Mouse (Mus musculus) embryonic facial prominence, embryonic 14.5 days (tissue): ENCODE data around the gene Golim4. TPM values are rescaled to one million over a fixed set of nuclear protein-coding genes. Genes with fewer than 3 reads are reported as not detected.
"Not testable (repeated sequence)": the region's sequence is repeated elsewhere in the genome, so short reads cannot be mapped to it uniquely, and the experiment has no call there.

Experiments
- ATAC-seq: fragments of 200-750 bp; cut with Nextera tagmentation; 2 replicates; pipeline ENCODE4 v1.8.0; 2017; ENCODE audit warnings: low read depth, moderate number of reproducible peaks, moderate TSS enrichment
- DNase-seq: peaks from one replicate; pipeline ENCODE4 v3.0.0-alpha.2; 2015; ENCODE audit warnings: low spot score
- H3K27ac ChIP-seq: fragments of 300-500 bp; sonication (generic); replicated peaks from 2 replicates; pipeline ENCODE4 v1.5.1; 2014; ENCODE audit warnings: low read depth, mild to moderate bottlenecking, low read length, moderate library complexity
- H3K27me3 ChIP-seq: fragments of 300-500 bp; sonication (generic); replicated peaks from 2 replicates; pipeline ENCODE4 v1.6.1; 2014; ENCODE audit warnings: low read length; ENCODE audit not compliant: control insufficient read depth, insufficient read depth
- H3K36me3 ChIP-seq: fragments of 300-500 bp; sonication (generic); 2 replicates; pipeline ENCODE4 v1.6.1; 2014; ENCODE audit warnings: low read length, mixed read lengths; ENCODE audit not compliant: control insufficient read depth, insufficient read depth
- H3K4me1 ChIP-seq: fragments of 300-500 bp; sonication (generic); 2 replicates; pipeline ENCODE4 v1.6.1; 2014; ENCODE audit warnings: antibody characterized with exemption, low read length; ENCODE audit not compliant: control insufficient read depth, insufficient read depth
- H3K4me2 ChIP-seq: fragments of 300-500 bp; sonication (generic); 2 replicates; pipeline ENCODE4 v1.6.1; 2014; ENCODE audit warnings: low read depth, mild to moderate bottlenecking, low read length, moderate library complexity, mixed read lengths
- H3K4me3 ChIP-seq: fragments of 300-500 bp; sonication (generic); 2 replicates; pipeline ENCODE4 v1.5.1; 2014; ENCODE audit warnings: low read depth, mild to moderate bottlenecking, low read length
- H3K9ac ChIP-seq: fragments of 300-500 bp; sonication (generic); 2 replicates; pipeline ENCODE4 v1.6.1; 2014; ENCODE audit warnings: low read depth, mild to moderate bottlenecking, low read length, moderate library complexity, mixed read lengths
- H3K9me3 ChIP-seq: fragments of 300-500 bp; sonication (generic); 2 replicates; pipeline ENCODE4 v1.6.1; 2016; ENCODE audit warnings: low read length; ENCODE audit not compliant: control insufficient read depth
- WGBS: fragments of 180-500 bp; shearing (Covaris S2); extraction: QIAGEN DNeasy Blood & Tissue Kit; methylation state at CpG from one replicate; pipeline ENCODE4 v1.1.7; 2014; 5-methylcytosine and 5-hydroxymethylcytosine counted together
- polyA plus RNA-seq: library from polyadenylated mRNA; unstranded; fragments of >200 nt; fragmentation: Nextera tagmentation; extraction: Ambion mirVana; gene quantifications from 2 replicates; pipeline ENCODE4 v1.2.1, GENCODE M21; 2014

The Golim4 gene
- polyA plus RNA-seq: 57.4 and 58.0 TPM in 2 replicates

DNA sequence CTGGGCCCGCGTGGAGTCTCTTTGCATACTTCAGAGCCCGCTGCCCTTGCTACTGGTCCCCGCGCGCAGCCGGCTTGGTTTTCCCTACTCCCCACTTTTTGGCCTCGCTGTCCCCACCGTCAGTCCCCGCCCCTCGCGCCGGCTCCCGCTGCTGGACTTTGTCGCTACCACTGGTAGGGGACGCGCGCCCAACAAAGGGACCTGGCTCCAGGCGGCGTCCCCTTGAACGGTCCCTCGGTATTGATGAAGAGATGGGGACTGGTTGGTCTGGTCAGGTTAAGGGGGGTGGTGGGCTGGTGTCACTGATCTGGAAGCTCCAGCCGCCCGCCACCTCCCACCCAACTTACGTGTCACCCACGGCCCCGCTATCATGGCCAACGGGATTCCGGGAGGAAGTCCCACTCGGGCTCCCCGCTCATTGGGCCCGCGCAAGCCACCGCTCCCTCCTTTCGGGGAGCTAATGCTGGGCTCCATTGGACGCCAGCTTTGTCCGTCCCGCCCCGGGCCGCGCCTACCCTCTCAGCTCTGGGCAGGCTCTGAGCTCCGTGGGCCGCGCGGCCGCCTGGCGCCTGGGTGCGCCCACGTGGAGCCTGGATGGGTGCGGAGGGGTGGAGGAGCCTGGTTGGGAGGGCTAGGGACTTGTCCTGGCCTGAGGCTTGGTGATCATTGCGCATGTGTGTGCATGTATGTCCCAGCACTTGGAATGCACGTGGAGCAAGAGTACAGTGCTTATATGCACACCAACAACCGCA lies at the start of gene Golim4:
Gene Golim4, minus strand, starts transcription at position 399 of the 752 bp plus-strand sequence.
- Histone ChIP-seq H3K27me3 (no peaks in the 10 kb centered on the region), H3K4me1 (peaks cover 24% of the 10 kb centered on the region), H3K4me2 (peak within 1 kb of the TSS; percentile 85), H3K27ac (peak within 1 kb of the TSS; percentile 87), H3K9ac (peak within 1 kb of the TSS; percentile 84), H3K36me3 (no peaks in the 10 kb centered on the region), H3K9me3 (no peaks in the 10 kb centered on the region), H3K4me3 (peak within 1 kb of the TSS; percentile 83)
- peak; percentile 98 for DNase-seq
- 0% methylated on average over 37 of the region's 53 CpGs for WGBS
- ATAC-seq: peak; percentile 100

DNA sequence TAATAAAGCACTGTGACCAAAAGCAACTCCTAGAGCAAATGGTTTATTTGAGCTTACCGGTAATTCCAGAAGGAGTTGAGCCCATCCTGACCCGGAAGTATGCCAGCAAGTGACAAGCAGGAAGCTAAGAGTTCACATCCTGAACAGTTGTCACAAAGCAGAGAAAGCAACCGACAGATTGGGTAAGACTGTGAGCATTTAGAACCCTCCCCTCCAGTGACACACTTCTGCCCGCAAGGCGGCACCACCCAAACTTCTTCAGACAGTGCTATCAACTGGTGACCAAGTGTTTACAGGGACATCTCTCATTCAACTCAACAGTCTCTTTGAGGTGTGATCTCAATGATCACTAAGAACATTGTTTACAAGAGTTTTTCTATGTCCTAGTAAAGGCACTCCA lies 48.9 kb upstream of the Golim4 start:
- Histone ChIP-seq H3K4me1 (no peaks in the 10 kb centered on the region), H3K9me3 (no peaks in the 10 kb centered on the region), H3K27ac (no peak overlapping the region), H3K4me2 (no peak overlapping the region), H3K27me3 (no peaks in the 10 kb centered on the region), H3K4me3 (no peak overlapping the region), H3K36me3 (no peaks in the 10 kb centered on the region), H3K9ac (no peak overlapping the region)
- WGBS: 74% methylated on average over 5 of the region's 5 CpGs
- DNase-seq (no peak), ATAC-seq (no peak)

DNA sequence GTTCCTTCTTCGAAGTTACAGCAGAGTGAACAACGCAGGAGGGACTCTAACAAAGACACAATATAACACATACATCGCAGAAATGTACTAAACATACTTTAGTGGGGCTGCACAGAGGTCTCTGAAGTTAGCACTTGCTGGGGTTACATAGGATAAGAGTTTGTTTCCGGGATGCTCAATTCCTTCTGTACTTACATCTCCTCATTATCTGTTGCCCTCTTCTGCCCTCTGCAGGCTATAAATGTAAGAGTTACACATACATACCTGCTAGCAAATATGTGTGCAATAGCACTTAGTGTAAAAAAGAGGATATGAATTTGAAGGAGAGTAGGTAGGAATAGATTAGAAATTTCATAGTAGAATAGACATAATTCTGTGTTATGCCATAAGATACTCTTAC lies 44.4 kb upstream of the Golim4 start:
- no peaks in the 10 kb centered on the region for H3K27me3 ChIP-seq
- H3K4me3 ChIP-seq: no peak overlapping the region
- no peak overlapping the region for H3K4me2 ChIP-seq
- DNase-seq: peak; percentile 81
- no peaks in the 10 kb centered on the region for H3K36me3 ChIP-seq
- no peak overlapping the region for H3K9ac ChIP-seq
- 47% methylated on average over 4 of the region's 4 CpGs for WGBS
- H3K9me3 ChIP-seq: no peaks in the 10 kb centered on the region
- ATAC-seq: peak; percentile 70
- H3K4me1 ChIP-seq: no peaks in the 10 kb centered on the region
- H3K27ac ChIP-seq: no peak overlapping the region

DNA sequence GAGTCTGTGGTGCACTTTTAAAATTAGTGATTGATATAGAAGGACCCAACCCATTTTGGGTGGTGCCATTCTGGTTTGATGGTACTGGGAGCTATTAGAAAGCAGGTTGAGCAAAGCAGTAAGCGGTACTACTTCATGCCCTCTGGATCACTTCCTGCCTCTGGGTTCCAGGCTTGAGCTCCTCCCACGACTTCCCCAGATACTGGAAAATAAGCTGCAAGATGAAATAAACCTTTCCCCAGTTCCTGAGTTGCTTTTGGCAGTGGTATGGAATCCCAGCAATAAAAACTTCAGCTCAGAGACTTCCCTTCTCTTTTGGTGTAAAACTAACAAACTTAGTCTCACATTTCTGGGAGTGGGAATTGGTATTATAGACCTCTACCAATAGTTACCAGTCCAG lies 43.7 kb upstream of the Golim4 start:
- no peak overlapping the region for H3K4me3 ChIP-seq
- H3K4me1 ChIP-seq: no peaks in the 10 kb centered on the region
- H3K36me3 ChIP-seq: no peaks in the 10 kb centered on the region
- no peak overlapping the region for H3K9ac ChIP-seq
- H3K4me2 ChIP-seq: no peak overlapping the region
- no peaks in the 10 kb centered on the region for H3K27me3 ChIP-seq
- peak; percentile 2 for DNase-seq
- 47% methylated on average over 2 of the region's 2 CpGs for WGBS
- no peak overlapping the region for H3K27ac ChIP-seq
- H3K9me3 ChIP-seq: no peaks in the 10 kb centered on the region
- ATAC-seq: no peak

DNA sequence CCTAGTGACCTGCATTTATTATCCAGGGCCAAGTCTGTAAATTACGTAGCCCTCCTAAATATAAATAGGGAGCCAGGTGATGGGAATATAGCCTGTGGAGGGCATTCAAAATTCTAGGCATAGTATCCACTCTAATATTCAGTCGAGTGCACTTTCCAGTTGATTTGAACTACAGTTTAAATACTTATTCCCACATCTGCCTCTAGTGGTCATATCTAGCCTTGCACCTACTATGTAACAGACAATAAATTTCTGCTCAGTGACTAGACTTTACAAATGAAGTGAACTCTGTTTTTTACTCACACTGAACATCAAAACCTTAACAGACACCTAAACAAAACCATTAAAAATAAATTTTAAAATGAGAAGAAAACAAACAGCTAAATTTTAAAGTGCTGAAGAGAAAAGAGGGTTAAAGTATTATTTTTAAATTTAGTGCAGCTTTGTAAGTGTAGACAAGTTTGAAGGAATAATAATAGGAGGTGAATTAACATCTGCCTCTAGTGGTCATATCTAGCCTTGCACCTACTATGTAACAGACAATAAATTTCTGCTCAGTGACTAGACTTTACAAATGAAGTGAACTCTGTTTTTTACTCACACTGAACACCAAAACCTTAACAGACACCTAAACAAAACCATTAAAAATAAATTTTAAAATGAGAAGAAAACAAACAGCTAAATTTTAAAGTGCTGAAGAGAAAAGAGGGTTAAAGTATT lies 24.4 kb upstream of the Golim4 start:
- H3K4me3 ChIP-seq, H3K4me1 ChIP-seq, H3K4me2 ChIP-seq, H3K36me3 ChIP-seq, H3K27me3 ChIP-seq, H3K27ac ChIP-seq, ATAC-seq, H3K9ac ChIP-seq, H3K9me3 ChIP-seq, DNase-seq: not testable (repeated sequence)
- WGBS: 81% methylated on average over 2 of the region's 2 CpGs

DNA sequence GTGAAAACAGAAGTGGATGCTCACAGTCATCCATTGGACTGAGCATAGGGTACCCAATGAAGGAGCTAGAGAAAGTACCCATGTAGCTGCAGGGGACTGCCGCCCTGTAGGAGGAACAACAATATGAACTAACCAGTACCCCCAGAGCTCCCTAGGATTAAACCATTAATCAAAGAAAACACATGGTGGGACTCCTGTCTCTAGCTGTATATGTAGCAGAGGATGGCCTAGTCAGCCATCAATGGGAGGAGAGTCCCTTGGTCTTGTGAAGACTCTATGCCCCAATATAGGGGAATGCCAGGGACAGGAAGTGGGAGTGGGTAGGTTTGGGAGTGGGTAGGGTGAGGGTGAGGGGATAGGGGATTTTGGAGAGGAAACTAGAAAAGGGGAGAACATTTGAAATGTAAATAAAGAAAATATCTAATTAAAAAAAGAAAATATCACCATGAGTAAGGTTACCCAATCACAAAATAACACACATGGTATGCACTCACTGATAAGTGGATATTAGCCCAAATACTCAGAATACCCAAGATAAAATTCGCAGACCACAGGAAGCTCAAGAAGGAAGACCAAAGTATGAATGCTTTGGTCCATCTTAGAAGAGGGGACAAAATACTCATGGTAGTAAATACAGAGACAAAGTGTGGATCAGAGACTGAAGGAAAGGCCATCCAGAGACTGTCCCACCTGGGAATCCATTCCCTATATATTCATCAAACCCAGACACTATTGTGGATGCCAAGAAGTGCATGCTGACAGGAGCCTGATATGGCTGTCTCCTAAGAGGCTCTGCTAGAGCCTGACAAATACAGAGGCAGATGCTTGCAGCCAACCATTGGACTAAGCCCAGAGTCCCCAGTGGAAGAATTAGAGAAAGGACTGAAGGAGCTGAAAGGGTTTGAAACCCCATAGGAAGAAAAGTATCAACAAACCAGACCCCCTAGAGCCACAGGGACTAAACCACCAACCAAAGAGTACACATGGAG lies 6.3 kb upstream of the Golim4 start:
- not testable (repeated sequence) for ATAC-seq, DNase-seq, H3K27ac ChIP-seq, H3K36me3 ChIP-seq, H3K9ac ChIP-seq, H3K4me1 ChIP-seq, H3K27me3 ChIP-seq, H3K9me3 ChIP-seq, H3K4me2 ChIP-seq, H3K4me3 ChIP-seq
- WGBS: 82% methylated on average over 2 of the region's 2 CpGs

DNA sequence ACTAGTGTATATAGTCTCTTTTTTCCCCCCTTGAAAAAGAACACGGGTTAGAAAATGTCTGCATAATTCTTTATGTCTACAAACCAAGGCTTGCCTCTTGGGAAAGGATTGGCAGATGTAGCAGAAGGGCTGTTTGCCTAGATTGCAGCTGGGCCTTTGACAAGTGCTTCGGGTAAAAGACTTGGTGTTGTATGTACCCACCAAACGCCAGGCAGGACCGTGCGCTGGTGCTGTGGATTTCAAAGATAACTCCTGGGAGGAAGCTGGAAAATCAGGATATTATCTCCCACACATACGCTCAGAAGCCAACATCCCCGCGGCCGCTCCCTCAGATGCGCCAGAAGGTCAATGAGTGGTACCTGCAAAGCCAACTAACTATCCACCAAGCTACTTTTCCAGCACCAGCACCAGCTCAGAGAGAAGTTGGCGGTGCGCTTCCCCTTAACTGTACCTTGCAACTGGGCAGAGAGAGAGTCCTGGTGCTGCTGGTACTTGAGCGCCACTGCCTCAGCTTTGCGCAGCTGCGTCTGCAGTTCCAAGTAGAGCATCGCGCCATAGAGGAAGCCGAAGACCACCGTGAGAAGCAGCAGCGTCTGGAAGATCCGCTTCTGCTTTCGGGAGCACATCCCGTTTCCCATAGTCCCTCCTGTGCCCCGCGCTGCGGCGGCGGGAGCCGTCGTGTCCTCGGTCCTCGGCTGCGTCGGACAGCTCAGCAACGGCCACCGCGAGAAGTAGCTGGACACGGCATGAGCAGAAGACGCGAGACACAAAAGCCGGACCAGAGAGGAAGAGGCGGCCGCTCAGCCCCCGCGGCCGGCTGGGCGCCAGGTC lies 873 bp downstream of the Golim4 start:
- ATAC-seq (peak; percentile 16; the same call in 1 of the 2 replicates), DNase-seq (peak; percentile 73)
- peaks cover 24% of the 10 kb centered on the region for H3K4me1 ChIP-seq

More for the DNA sequence above, 873 bp downstream of the Golim4 start:
- Histone ChIP-seq H3K4me3 (peak overlapping the region; percentile 83), H3K9me3 (no peaks in the 10 kb centered on the region), H3K4me2 (peak overlapping the region; percentile 85), H3K27me3 (no peaks in the 10 kb centered on the region), H3K27ac (peak overlapping the region; percentile 87), H3K9ac (peak overlapping the region; percentile 84), H3K36me3 (no peaks in the 10 kb centered on the region)
- 1% methylated on average over 31 of the region's 47 CpGs for WGBS
